Mouse (Mus musculus) liver, embryonic 18 days (tissue): ENCODE measurements around the gene Gm8897. TPM values are rescaled to one million over a fixed set of nuclear protein-coding genes. Genes with fewer than 3 reads are reported as not detected.

ENCODE experiments used
- polyA plus RNA-seq: library from polyadenylated mRNA; depleted of rRNA; stranded (reverse); fragments of >200 nt; gene quantifications from 2 replicates; pipeline ENCODE4 v1.2.3, GENCODE M21; 2012; rRNA removed

Gm8897 gene
- not detected in 2 replicates for polyA plus RNA-seq

GRCm38 (mm10) chr5:11416118-11416517 is at the start of gene Gm8897:
Gm8897 (plus strand) TSS chr5:11416418.

Other genes starting within 250 kb of the Gm8897 start
- not detected in 2 replicates for gene Gm5861, start 233.3 kb upstream of the Gm8897 start, polyA plus RNA-seq
- gene Gm8890, start 160.4 kb upstream of the Gm8897 start, polyA plus RNA-seq, result not detected in 2 replicates
- not detected in 2 replicates for gene Speer1, start 74.9 kb upstream of the Gm8897 start, polyA plus RNA-seq
- gene Gm8906, start 86.3 kb downstream of the Gm8897 start, polyA plus RNA-seq, result not detected in 2 replicates
- not detected in 2 replicates for gene Gm6460, start 178.5 kb downstream of the Gm8897 start, polyA plus RNA-seq